Mouse (Mus musculus): ENCODE measurements at regions not wholly inside any gene's neighbourhood (a gene's known extent, or its start where the extent isn't known, plus 50 kb on each side); places are given as distances from the start of the nearest gene placed in this dataset.

GRCm38 (mm10) chr12:16218906-16219305, 391.9 kb downstream of the Lpin1 start:
- Histone ChIP-seq H3K4me3 (ENCODE audit: low read length) (no peak overlapping the region), H3K36me3 (ENCODE audit: insufficient read depth, low read length) (no peaks in the 10 kb centered on the region), H3K9ac (replicated peaks; ENCODE audit: low read length) (no peak overlapping the region), H3K4me2 (ENCODE audit: low read depth, low read length) (no peak overlapping the region), H3K27me3 (ENCODE audit: insufficient read depth, low read length) (no peaks in the 10 kb centered on the region), H3K27ac (no peak overlapping the region), H3K4me1 (ENCODE audit: insufficient read depth, low read length) (no peaks in the 10 kb centered on the region; the same call in 1 of the 2 replicates), H3K9me3 (ENCODE audit: low read length) (no peaks in the 10 kb centered on the region)
- ATAC-seq: no peak
- WGBS: 91% methylated on average over 4 of the region's 4 CpGs
- no peak for TF ChIP-seq CTCF (IDR thresholded peaks at IDR 0.05; ENCODE audit: low read depth)
- no peak for DNase-seq (ENCODE audit: low spot score)

DNA sequence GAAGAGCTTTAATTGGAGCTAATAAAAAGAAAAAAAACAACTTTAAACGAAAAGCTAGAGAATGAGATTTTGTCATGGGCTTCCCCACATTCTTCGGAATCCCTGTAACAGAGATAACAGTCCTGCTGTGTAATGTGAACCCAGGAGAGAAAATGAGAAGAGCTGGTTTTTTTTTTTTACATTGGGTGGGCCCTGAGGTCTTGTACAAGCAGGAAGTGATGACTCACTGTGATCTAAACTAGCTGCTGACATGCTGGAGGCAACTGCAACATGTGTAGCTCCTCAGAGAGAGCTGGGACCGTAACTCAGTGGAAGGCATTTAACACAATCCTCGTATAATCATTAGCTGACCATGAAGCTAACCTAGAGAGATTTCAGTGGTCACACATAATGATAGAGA, 393.8 kb upstream of the Trib2 start:
- ATAC-seq: no peak
- H3K27me3 ChIP-seq (ENCODE audit: insufficient read depth, low read length): no peaks in the 10 kb centered on the region
- H3K4me2 ChIP-seq (ENCODE audit: low read depth, low read length): no peak overlapping the region
- WGBS: 84% methylated on average over 4 of the region's 4 CpGs
- no peaks in the 10 kb centered on the region for H3K9me3 ChIP-seq (ENCODE audit: low read length)
- DNase-seq (ENCODE audit: low spot score): no peak
- H3K27ac ChIP-seq: no peak overlapping the region
- H3K4me3 ChIP-seq (ENCODE audit: low read length): no peak overlapping the region
- no peak overlapping the region for H3K9ac ChIP-seq (replicated peaks; ENCODE audit: low read length)
- H3K4me1 ChIP-seq (ENCODE audit: insufficient read depth, low read length): no peaks in the 10 kb centered on the region
- no peak for TF ChIP-seq CTCF (IDR thresholded peaks at IDR 0.05; ENCODE audit: low read depth)
- H3K36me3 ChIP-seq (ENCODE audit: insufficient read depth, low read length): no peaks in the 10 kb centered on the region

DNA sequence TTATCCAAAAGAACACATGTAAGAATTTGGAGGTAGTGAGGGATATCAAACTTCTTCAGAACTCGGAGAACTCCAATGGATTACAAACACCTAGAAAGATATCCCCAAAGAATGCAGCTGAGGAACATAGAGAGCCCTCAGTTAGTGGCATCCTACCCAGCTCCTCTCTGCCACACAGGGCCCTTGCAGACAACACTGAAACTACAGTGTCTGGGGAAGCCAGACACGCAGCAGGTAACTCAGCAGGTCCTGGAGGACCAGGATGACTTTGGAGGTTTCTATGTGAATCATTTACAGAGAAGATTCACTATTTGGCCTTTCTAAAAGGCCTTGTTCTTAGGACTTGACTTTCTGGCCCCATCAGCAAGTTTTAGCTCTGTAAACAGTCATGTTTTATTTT, 393.4 kb upstream of the Trib2 start:
- no peak for TF ChIP-seq CTCF (IDR thresholded peaks at IDR 0.05; ENCODE audit: low read depth)
- Histone ChIP-seq H3K4me2 (ENCODE audit: low read depth, low read length) (no peak overlapping the region), H3K9ac (replicated peaks; ENCODE audit: low read length) (no peak overlapping the region), H3K27ac (no peak overlapping the region), H3K9me3 (ENCODE audit: low read length) (no peaks in the 10 kb centered on the region), H3K27me3 (ENCODE audit: insufficient read depth, low read length) (no peaks in the 10 kb centered on the region), H3K4me3 (ENCODE audit: low read length) (no peak overlapping the region), H3K36me3 (ENCODE audit: insufficient read depth, low read length) (no peaks in the 10 kb centered on the region), H3K4me1 (ENCODE audit: insufficient read depth, low read length) (no peaks in the 10 kb centered on the region)
- no peak for ATAC-seq
- DNase-seq (ENCODE audit: low spot score): no peak
- 69% methylated on average over 2 of the region's 2 CpGs for WGBS

DNA sequence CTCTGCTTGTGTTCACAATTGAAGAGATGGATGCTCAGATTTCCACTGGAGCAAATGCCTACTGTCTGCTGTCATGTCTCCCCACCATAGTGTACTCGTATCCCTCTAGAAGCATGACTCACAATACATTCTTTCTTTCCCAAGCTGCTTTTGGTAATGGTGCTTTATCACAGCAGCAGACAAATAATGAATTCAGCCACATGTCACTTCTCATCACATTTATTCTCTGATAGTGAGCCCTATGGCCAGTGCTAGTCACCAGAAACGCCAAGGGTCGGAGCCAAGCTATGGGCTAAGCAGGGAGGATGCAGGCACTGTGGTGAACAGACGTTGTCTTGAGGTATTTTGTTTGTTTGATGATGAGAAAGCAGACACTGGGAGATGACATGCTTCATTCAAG, 388.2 kb upstream of the Trib2 start:
- no peaks in the 10 kb centered on the region for H3K4me1 ChIP-seq (ENCODE audit: insufficient read depth, low read length)
- H3K27ac ChIP-seq: no peak overlapping the region
- no peaks in the 10 kb centered on the region for H3K27me3 ChIP-seq (ENCODE audit: insufficient read depth, low read length)
- H3K9ac ChIP-seq (replicated peaks; ENCODE audit: low read length): no peak overlapping the region
- H3K4me2 ChIP-seq (ENCODE audit: low read depth, low read length): no peak overlapping the region
- ATAC-seq (no peak), DNase-seq (ENCODE audit: low spot score) (no peak)
- no peak overlapping the region for H3K4me3 ChIP-seq (ENCODE audit: low read length)
- WGBS: 60% methylated on average over 4 of the region's 4 CpGs
- TF ChIP-seq CTCF (IDR thresholded peaks at IDR 0.05; ENCODE audit: low read depth): no peak
- no peaks in the 10 kb centered on the region for H3K36me3 ChIP-seq (ENCODE audit: insufficient read depth, low read length)
- no peaks in the 10 kb centered on the region for H3K9me3 ChIP-seq (ENCODE audit: low read length)

- Histone ChIP-seq H3K4me1 (ENCODE audit: insufficient read depth, low read length) (no peaks in the 10 kb centered on the region), H3K9me3 (ENCODE audit: low read length) (0 out of 2 replicates have a peak, but pooled peaks cover 2% of the 10 kb centered on the region), H3K27ac (no peak overlapping the region), H3K27me3 (ENCODE audit: insufficient read depth, low read length) (no peaks in the 10 kb centered on the region), H3K36me3 (ENCODE audit: insufficient read depth, low read length) (no peaks in the 10 kb centered on the region), H3K4me2 (ENCODE audit: low read depth, low read length) (no peak overlapping the region), H3K4me3 (ENCODE audit: low read length) (no peak overlapping the region), H3K9ac (replicated peaks; ENCODE audit: low read length) (no peak overlapping the region)
- 84% methylated on average over 2 of the region's 2 CpGs for WGBS
- no peak for DNase-seq (ENCODE audit: low spot score)
- no peak for ATAC-seq
- no peak for TF ChIP-seq CTCF (IDR thresholded peaks at IDR 0.05; ENCODE audit: low read depth)
Measured at GRCm38 (mm10) chr12:16196917-16197316, 380.2 kb upstream of the Trib2 start.

GRCm38 (mm10) chr12:16191803-16192389, 375.2 kb upstream of the Trib2 start:
- Histone ChIP-seq H3K4me2 (ENCODE audit: low read depth, low read length) (no peak overlapping the region), H3K27ac (no peak overlapping the region), H3K27me3 (ENCODE audit: insufficient read depth, low read length) (no peaks in the 10 kb centered on the region), H3K9me3 (ENCODE audit: low read length) (0 out of 2 replicates have a peak, but pooled peaks cover 2% of the 10 kb centered on the region), H3K4me3 (ENCODE audit: low read length) (no peak overlapping the region), H3K4me1 (ENCODE audit: insufficient read depth, low read length) (no peaks in the 10 kb centered on the region), H3K36me3 (ENCODE audit: insufficient read depth, low read length) (no peaks in the 10 kb centered on the region), H3K9ac (replicated peaks; ENCODE audit: low read length) (no peak overlapping the region)
- ATAC-seq: no peak
- WGBS: 95% methylated on average over 3 of the region's 3 CpGs
- no peak for DNase-seq (ENCODE audit: low spot score)
- no peak for TF ChIP-seq CTCF (IDR thresholded peaks at IDR 0.05; ENCODE audit: low read depth)

DNA sequence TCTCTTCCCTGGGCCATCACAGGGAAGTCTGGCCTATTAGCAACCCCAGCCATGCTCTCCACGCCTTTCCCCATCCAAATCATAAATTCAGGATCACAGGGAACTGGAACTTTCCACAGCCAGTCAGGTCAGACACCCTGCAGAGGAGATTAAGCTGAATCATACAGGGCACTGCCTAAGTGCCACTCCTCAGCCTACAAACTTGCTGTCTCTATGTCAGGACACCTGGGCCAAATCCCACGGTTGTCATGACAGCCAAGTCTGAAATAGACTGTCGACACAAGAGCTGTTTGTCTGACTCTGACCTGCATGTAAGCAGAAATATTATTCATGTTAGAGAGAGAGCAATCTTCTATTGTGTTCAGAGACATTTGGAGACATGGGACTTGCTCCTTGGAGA, 374.0 kb upstream of the Trib2 start:
- Histone ChIP-seq H3K27me3 (ENCODE audit: insufficient read depth, low read length) (no peaks in the 10 kb centered on the region), H3K36me3 (ENCODE audit: insufficient read depth, low read length) (no peaks in the 10 kb centered on the region), H3K9ac (replicated peaks; ENCODE audit: low read length) (no peak overlapping the region), H3K4me1 (ENCODE audit: insufficient read depth, low read length) (no peaks in the 10 kb centered on the region), H3K9me3 (ENCODE audit: low read length) (0 out of 2 replicates have a peak, but pooled peaks cover 2% of the 10 kb centered on the region), H3K4me3 (ENCODE audit: low read length) (no peak overlapping the region), H3K27ac (no peak overlapping the region), H3K4me2 (ENCODE audit: low read depth, low read length) (no peak overlapping the region)
- DNase-seq (ENCODE audit: low spot score) (peak; percentile 22), ATAC-seq (no peak)
- 35% methylated on average over 3 of the region's 3 CpGs for WGBS
- no peak for TF ChIP-seq CTCF (IDR thresholded peaks at IDR 0.05; ENCODE audit: low read depth)
